Mouse (Mus musculus): ENCODE measurements around the gene Sae1.

- TF ChIP-seq POLR2A (IDR thresholded peaks at IDR 0.05; ENCODE audit: borderline replicate concordance, extremely low read depth, low read depth, low read length): no peak
- TF ChIP-seq CTCF (IDR thresholded peaks at IDR 0.05; ENCODE audit: insufficient read depth, low read length): no peak
These were observed 70.5 kb downstream of the Sae1 start for GRCm38 (mm10) chr7:16317094-16317493.

All from lung, adult 2 months (tissue).